Mouse (Mus musculus): ENCODE measurements around the gene Fam118a. TPM values are rescaled to one million over a fixed set of nuclear protein-coding genes. Genes with fewer than 3 reads are reported as not detected.
"Not testable (repeated sequence)": the region's sequence is repeated elsewhere in the genome, so short reads cannot be mapped to it uniquely, and the experiment has no call there.

The Fam118a gene
- polyA plus RNA-seq (2015; fragmentation: Nextera tagmentation; extraction: Ambion mirVana): 8.6 and 8.7 TPM in 2 replicates

DNA sequence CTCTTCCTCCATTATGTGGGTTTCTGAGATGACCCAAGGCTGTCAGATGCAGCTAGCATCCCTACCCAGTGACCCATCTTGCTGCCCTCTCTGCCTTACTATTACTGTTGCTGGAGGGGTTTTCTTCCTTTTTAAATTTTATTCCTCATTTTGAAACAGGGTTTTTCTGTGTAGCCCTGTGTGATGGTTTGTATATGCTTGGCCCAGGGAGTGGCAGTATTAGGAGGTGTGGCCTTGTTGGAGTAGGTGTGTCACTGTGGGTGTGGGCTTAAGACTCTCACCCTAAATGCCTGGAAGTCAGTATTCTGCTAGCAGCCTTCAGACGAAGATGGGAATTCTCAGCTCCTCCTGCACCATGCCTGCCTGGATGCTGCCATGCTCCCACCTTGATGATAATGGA, at the start of gene Fam118a:
Gene Fam118a, plus strand, starts transcription at position 301 of the 400 bp plus-strand sequence.
- not testable (repeated sequence) for H3K4me2 ChIP-seq; H3K4me3 ChIP-seq (replicated peaks); H3K27ac ChIP-seq; H3K4me1 ChIP-seq (replicated peaks); H3K27me3 ChIP-seq; H3K9me3 ChIP-seq (replicated peaks); H3K9ac ChIP-seq; H3K36me3 ChIP-seq; DNase-seq; ATAC-seq (ENCODE audit: low read depth)
- 30% methylated on average over 1 of the region's 1 CpGs for WGBS (ENCODE audit: insufficient replicate concordance)

- H3K27me3 ChIP-seq: peaks cover 14% of the 10 kb centered on the region
- H3K4me3 ChIP-seq (replicated peaks): no peak overlapping the region
- H3K4me1 ChIP-seq (replicated peaks): peaks cover 2% of the 10 kb centered on the region; the same call in 1 of the 2 replicates
- 59% methylated on average over 9 of the region's 9 CpGs for WGBS (ENCODE audit: insufficient replicate concordance)
- H3K4me2 ChIP-seq: no peak overlapping the region
- no peak for DNase-seq
- no peak overlapping the region for H3K9ac ChIP-seq
- no peak overlapping the region for H3K27ac ChIP-seq
- no peaks in the 10 kb centered on the region for H3K36me3 ChIP-seq
- H3K9me3 ChIP-seq (replicated peaks): no peaks in the 10 kb centered on the region
- no peak for ATAC-seq (ENCODE audit: low read depth)
Measured at GRCm38 (mm10) chr15:84981609-84982313, 47.0 kb upstream of the Fam118a start.

DNA sequence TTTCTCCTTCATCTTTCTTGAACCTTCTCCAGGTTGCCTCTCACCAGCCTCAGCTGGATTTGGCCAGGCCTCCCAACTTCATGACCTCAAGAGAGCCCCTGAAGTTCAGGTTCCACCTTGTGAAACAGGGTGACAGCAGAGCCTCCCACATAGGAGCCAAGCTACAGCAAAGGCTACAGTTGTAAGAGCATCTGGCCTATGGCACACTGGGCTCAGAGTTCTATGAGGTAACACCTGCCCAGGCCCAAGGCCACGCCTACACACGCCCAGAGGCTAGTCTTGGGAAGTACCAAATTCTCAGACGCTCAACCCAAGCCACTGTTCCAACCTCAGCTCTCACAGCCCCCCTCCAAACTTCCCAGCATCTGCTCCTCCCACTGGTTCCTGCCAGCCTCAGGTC, 45.9 kb upstream of the Fam118a start:
- H3K4me2 ChIP-seq: no peak overlapping the region
- no peak for DNase-seq
- peaks cover 24% of the 10 kb centered on the region for H3K27me3 ChIP-seq
- H3K36me3 ChIP-seq: no peaks in the 10 kb centered on the region
- WGBS (ENCODE audit: insufficient replicate concordance): 54% methylated on average over 3 of the region's 3 CpGs
- no peaks in the 10 kb centered on the region for H3K9me3 ChIP-seq (replicated peaks)
- no peak overlapping the region for H3K27ac ChIP-seq
- H3K4me1 ChIP-seq (replicated peaks): peaks cover 12% of the 10 kb centered on the region
- no peak overlapping the region for H3K9ac ChIP-seq
- no peak overlapping the region for H3K4me3 ChIP-seq (replicated peaks)
- ATAC-seq (ENCODE audit: low read depth): no peak

- H3K4me2 ChIP-seq: no peak overlapping the region
- no peaks in the 10 kb centered on the region for H3K9me3 ChIP-seq (replicated peaks)
- H3K27ac ChIP-seq: no peak overlapping the region
- ATAC-seq (ENCODE audit: low read depth) (no peak), DNase-seq (no peak)
- no peak overlapping the region for H3K9ac ChIP-seq
- H3K4me3 ChIP-seq (replicated peaks): no peak overlapping the region
- WGBS (ENCODE audit: insufficient replicate concordance): 73% methylated on average over 7 of the region's 7 CpGs
- peaks cover 20% of the 10 kb centered on the region for H3K4me1 ChIP-seq (replicated peaks)
- H3K36me3 ChIP-seq: no peaks in the 10 kb centered on the region
- peaks cover 24% of the 10 kb centered on the region for H3K27me3 ChIP-seq
Measured at GRCm38 (mm10) chr15:84983721-84984120, 45.0 kb upstream of the Fam118a start.

DNA sequence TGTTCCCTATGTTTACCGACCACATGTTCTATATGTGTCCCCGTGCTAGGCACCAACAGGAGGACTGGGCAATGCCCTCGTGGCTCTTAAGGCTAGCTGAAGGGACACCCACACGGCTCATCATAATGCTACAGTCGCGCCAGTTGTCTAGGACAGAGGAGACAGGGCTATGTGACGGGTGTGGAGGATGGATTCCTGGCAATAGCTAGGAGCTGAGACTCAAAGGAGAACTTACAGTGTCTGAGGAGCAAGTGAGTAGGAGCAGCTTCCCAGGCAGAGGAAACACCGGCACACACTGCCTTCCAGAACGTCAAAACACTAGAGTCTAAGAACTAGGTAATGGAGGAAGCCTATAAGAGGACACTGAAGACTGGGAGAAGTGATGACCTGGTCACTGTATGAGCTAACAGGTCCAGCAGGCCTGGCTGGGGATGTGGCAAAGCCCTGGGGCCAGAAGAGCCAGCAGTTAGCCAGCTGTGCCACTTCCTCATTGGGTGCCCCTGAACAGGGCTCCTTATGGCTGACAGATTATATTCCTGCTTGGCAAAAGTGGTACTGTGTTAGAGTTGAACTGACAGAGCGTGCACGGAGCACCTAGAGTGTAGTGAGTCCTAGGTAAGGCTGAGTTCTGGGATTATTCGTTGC, 43.1 kb upstream of the Fam118a start:
- Histone ChIP-seq H3K27ac (no peak overlapping the region), H3K27me3 (peaks cover 38% of the 10 kb centered on the region), H3K9ac (no peak overlapping the region), H3K4me2 (no peak overlapping the region), H3K4me3 (replicated peaks) (no peak overlapping the region), H3K4me1 (replicated peaks) (peaks cover 23% of the 10 kb centered on the region), H3K9me3 (replicated peaks) (no peaks in the 10 kb centered on the region), H3K36me3 (no peaks in the 10 kb centered on the region)
- DNase-seq (no peak), ATAC-seq (ENCODE audit: low read depth) (no peak)
- WGBS (ENCODE audit: insufficient replicate concordance): 76% methylated on average over 12 of the region's 12 CpGs

DNA sequence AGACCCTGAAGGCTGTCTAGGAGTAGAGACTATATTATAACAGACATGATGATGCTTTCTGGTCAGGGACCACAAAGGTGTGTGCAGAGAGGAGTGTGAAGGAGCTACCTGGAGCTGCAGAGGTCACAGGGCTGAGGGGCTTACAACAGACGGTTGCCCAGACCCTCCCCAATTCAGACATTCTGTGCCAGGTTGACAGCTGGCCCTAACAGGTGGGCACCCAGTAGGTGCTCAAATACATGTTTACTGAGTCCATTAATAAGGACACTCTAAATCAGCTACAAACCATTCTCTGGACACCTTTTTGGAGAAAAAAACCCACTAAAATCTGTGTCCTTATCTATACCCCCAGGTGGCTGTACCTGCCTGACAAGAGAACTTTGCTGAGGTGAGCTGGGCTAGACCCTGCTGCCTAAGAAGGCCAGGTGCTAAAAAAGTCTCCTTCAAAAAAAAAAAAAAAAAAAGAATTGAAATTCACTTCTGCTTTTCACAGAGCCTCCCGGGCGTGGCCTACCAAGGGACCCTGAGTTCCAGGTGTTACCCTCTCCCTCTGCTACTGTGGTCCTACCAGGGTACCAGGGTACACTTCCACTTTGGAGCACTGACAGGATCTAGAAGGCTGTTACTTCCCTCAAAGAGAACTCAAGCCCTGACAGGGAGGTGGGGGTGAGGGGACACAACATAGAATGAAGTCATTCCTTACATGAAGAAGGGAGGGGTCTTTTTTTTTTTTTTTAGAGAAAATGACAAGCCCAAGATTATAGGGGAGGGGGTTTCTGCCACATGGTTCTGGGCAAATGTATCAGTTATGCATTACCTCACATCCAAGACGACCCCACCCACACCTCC, 42.4 kb upstream of the Fam118a start:
- WGBS (ENCODE audit: insufficient replicate concordance): 35% methylated on average over 4 of the region's 4 CpGs
- peaks cover 38% of the 10 kb centered on the region for H3K27me3 ChIP-seq
- ATAC-seq (ENCODE audit: low read depth) (no peak), DNase-seq (no peak)
- no peak overlapping the region for H3K27ac ChIP-seq
- peak overlapping the region; percentile 92 for H3K4me2 ChIP-seq
- no peaks in the 10 kb centered on the region for H3K36me3 ChIP-seq
- no peaks in the 10 kb centered on the region for H3K9me3 ChIP-seq (replicated peaks)
- H3K4me1 ChIP-seq (replicated peaks): peaks cover 23% of the 10 kb centered on the region
- H3K4me3 ChIP-seq (replicated peaks): peak overlapping the region; percentile 67
- no peak overlapping the region for H3K9ac ChIP-seq

DNA sequence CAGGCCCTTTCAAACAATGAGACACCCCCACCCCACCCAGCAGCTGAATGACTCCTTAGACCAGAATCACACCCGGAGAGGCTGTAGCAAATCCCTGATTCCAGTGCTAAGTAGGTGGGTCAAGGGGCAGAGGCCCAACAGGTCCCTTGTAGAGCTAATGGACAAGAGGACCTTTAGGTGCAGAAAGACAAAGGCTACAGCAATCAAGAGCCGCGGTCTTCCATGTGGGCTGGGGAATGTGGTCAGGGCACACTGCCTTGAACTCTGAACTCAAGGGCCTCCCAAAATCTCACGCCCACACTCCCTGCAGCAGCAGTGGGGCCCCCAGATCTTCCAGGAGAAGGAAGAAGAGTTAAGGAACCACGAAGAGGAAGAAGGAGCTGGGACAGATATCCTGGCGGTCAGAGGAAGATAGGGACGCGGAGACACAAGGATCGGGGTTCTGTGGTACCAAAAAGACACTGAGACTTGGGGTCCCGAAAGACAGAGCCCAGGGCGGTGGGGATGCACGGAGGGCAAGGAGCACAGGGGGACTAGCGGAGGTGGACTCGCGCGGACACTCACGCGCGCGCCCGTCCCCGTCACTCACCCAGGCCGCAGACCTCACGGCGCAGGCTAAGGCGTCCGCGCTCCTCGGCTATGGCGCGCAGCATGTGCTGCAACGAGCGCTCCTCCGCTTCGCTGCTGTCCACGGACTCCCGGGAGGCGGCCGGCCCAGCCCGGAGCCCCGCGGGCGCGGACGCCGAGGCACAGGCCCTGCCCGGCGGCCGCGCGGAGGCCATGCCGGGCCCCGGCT, 41.5 kb upstream of the Fam118a start:
- peak overlapping the region; percentile 74 for H3K9ac ChIP-seq
- DNase-seq (no peak), ATAC-seq (ENCODE audit: low read depth) (peak; percentile 67)
- H3K27me3 ChIP-seq: peaks cover 38% of the 10 kb centered on the region
- WGBS (ENCODE audit: insufficient replicate concordance): under 1% methylated on average over 53 of the region's 53 CpGs
- H3K4me3 ChIP-seq (replicated peaks): peak overlapping the region; percentile 67
- H3K36me3 ChIP-seq: no peaks in the 10 kb centered on the region
- peaks cover 23% of the 10 kb centered on the region for H3K4me1 ChIP-seq (replicated peaks)
- H3K27ac ChIP-seq: no peak overlapping the region
- peak overlapping the region; percentile 92 for H3K4me2 ChIP-seq
- H3K9me3 ChIP-seq (replicated peaks): no peaks in the 10 kb centered on the region

DNA sequence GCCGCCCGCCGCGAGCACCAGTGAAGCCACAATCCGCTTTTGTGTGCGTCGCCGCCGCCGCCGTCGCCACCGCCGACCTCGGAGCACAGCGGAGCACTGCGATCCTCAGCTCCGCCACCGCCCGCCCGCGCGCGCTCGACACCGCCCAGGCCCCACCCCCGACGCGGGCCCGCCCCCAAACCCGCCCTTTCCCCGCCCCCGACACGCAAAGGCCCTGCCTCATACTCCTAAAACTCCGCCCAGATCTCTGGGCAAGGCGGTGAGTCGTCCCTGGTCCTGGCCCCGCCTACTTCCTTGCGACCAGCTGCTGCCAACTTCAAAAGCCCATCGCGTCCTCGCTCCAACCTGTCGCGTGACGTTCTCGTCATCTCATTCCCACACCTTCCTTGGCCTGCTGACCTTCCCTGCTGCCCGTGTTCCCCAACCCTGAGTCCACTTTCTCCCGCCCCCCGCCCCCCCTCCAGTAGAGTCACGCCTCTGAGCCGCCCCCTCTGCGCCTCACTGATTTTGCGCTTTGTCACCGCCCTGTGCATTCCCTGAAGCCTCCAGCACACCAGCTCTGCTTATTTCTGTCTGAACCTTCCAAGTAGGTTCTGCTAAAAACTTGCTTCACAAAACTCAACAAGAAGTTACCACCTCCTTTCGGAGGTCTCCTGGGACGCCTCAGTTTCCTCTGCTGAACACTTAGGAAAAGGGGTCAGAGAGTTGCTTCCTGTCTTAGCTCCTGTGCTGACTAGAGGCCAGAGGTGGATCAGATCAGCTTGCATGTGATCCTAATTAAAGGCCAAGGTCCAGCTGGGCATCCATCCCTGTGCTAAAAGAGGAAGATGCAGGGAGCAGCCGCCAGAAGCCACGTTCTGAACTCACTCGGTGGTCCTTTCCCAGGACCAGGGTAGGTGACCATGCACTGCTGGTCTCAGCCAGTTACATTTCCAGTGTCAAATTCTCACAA, 40.6 kb upstream of the Fam118a start, which contains the start of gene 5031439G07Rik:
Gene 5031439G07Rik, minus strand, starts transcription at position 678 of the 952 bp plus-strand sequence.
- Histone ChIP-seq H3K27ac (no peak within 1 kb of the TSS), H3K4me2 (peak within 1 kb of the TSS; percentile 92), H3K9me3 (replicated peaks) (no peaks in the 10 kb centered on the region), H3K4me3 (replicated peaks) (peak within 1 kb of the TSS; percentile 67), H3K4me1 (replicated peaks) (peaks cover 23% of the 10 kb centered on the region), H3K36me3 (no peaks in the 10 kb centered on the region), H3K27me3 (peaks cover 38% of the 10 kb centered on the region), H3K9ac (peak within 1 kb of the TSS; percentile 74)
- DNase-seq (peak; percentile 85), ATAC-seq (ENCODE audit: low read depth) (peak; percentile 91)
- WGBS (ENCODE audit: insufficient replicate concordance): 1% methylated on average over 57 of the region's 59 CpGs

DNA sequence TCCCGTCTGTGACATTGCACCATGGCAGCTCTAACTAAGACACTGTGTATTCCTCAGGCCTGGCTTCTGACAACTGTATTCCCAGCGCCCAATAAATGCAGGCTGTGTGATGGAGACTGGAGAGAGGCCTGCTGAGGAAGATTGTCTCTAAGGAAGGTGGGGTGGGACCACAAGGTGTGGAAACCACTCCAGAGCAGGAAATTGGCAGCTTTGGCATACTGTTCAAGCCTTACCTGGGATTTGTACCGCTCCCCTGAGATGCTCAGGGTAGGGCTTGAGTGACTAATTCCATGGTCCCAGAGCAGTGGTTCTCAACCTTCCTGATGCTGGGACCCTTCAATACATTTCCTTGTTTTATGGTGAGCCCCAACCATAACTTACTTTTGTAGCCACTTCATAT, 39.6 kb upstream of the Fam118a start:
- Histone ChIP-seq H3K27ac (no peak overlapping the region), H3K4me1 (replicated peaks) (peaks cover 23% of the 10 kb centered on the region), H3K9ac (no peak overlapping the region), H3K9me3 (replicated peaks) (no peaks in the 10 kb centered on the region), H3K4me2 (no peak overlapping the region), H3K27me3 (peaks cover 38% of the 10 kb centered on the region), H3K36me3 (no peaks in the 10 kb centered on the region), H3K4me3 (replicated peaks) (no peak overlapping the region)
- no peak for ATAC-seq (ENCODE audit: low read depth)
- 56% methylated on average over 3 of the region's 3 CpGs for WGBS (ENCODE audit: insufficient replicate concordance)
- DNase-seq: no peak

DNA sequence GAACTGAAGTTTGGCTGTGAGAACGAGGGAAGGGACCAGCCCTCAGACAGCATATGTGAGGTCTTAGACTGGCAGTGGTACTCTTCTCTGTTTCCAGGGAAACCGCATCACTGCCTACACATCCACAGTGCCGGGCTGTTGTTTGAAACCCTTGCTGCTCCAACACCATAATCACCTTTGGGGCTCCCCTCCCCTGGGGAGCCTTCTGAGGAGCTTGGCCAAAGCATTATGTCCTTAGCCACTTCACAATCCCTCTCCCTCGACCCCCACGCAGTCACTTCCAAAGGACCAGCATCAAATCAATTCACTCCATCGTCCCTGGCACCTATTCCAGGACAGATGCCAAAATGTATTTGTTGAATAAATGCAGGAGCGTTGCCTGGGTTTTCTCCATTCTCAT, 39.0 kb upstream of the Fam118a start:
- ATAC-seq (ENCODE audit: low read depth) (no peak), DNase-seq (no peak)
- H3K4me2 ChIP-seq: no peak overlapping the region
- H3K27ac ChIP-seq: no peak overlapping the region
- H3K27me3 ChIP-seq: peaks cover 42% of the 10 kb centered on the region
- peaks cover 23% of the 10 kb centered on the region for H3K4me1 ChIP-seq (replicated peaks)
- 60% methylated on average over 7 of the region's 7 CpGs for WGBS (ENCODE audit: insufficient replicate concordance)
- no peak overlapping the region for H3K9ac ChIP-seq
- no peak overlapping the region for H3K4me3 ChIP-seq (replicated peaks)
- no peaks in the 10 kb centered on the region for H3K9me3 ChIP-seq (replicated peaks)
- H3K36me3 ChIP-seq: no peaks in the 10 kb centered on the region

Measured in liver, embryonic 13.5 days (tissue).